Mouse (Mus musculus): ENCODE data around the gene Phb2. TPM values are rescaled to one million over a fixed set of nuclear protein-coding genes. Genes with fewer than 3 reads are reported as not detected.

The Phb2 gene
- total and polyA plus RNA-seq, 3 experiments, result 309 to 815 (median 706) TPM

DNA sequence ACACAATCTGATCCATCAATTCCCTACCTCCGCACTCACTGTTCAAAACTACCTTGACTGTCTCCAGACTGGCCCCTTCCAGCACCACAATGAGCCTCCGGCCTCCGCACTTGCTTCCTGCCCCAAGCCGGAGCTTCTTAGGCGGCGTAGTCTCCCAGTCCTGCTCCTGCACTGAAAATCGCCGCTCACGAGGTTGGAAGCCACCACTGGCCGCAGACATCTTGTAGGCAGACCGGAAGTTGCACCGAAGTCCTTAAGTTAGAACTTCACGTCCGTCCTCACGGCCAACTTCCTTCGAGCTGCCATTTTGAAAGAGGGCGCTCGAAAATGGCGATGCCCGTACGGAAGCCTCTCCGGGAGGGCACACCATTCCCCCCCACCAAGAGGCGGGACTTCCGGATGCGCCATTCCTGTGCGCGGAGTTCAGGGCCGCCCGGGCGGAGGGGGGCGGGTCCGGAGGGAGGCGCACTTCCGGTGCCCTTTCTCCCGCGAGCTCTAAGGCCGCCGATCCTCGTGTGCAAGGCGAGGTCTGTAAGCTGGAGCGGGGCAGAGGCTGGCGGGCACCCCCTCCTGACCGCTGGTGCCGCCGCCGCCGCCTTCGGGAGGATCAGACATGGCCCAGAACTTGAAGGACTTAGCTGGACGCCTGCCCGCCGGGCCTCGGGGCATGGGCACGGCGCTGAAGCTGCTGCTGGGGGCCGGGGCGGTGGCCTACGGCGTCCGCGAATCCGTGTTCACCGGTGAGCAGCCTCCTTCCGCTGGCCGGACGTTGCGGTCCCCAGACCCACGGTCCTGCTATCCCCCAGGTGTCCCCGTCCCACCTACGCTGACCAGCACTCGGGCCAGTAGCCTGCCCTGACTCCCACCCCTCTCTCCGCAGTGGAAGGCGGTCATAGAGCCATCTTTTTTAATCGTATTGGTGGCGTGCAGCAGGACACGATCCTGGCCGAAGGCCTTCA is at the start of gene Phb2, which contains the start of gene Emg1 (continued):
- TF ChIP-seq ELF1 (IDR thresholded peaks at IDR 0.05; ENCODE audit: low read depth, low read length) (peak; percentile 92), ETS1 (IDR thresholded peaks at IDR 0.05; ENCODE audit: low read depth, low read length) (peak; percentile 10; the same call in 1 of the 2 replicates), MEF2A (IDR thresholded peaks at IDR 0.05; ENCODE audit: extremely low read depth, insufficient replicate concordance, low read depth, low read length, poor library complexity, severe bottlenecking) (no peak), CHD2 (IDR thresholded peaks at IDR 0.05; ENCODE audit: low read length) (peak; percentile 36; the same call in 1 of the 2 replicates), SIN3A (IDR thresholded peaks at IDR 0.05; ENCODE audit: low read length) (peak; percentile 96)

DNA sequence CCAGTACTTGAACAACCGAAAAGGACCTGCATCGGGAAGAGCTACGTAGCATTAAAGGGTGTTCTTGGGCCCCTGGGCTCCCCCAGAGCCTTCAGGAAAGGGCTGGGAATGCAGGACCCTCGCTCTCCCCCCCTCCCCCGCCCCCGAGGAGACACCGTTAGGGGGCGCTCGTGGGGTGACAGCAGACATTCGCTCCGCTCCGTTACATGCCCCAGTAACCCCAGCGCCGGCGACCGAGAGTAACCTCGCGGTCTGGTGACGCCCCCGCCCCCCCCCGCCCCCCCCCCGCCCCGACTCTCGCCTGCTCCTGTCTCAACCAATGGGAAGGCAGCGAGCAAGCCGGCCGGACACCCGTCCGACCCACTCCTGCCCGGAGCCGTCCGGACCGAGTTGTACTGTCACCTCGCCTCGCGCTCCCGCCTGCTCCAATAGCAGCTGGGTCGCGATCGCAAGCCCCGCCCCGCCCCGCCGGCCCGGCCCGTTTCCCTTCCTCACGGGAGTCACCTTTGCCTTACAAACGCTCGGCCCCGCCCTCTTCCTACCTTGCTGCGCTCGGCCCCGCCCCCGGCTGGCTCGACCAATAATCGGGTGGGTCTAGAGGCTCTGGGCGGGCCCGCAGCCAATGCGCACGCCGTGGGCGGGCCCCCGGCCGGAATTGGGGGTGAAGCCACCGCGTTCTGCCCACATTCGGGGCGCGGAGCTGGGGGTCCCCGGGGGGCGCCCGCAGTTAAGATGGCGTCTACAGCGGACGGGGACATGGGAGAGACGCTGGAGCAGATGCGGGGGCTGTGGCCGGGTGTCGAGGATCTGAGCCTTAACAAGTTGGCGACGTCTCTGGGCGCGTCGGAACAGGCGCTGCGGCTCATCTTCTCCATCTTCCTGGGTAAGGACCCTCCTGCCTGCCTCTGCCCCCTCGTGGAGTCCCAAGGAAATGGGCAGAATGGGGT is 49.4 kb upstream of the Phb2 start, which contains the start of gene Lpcat3:
Gene Lpcat3 (plus strand): TSS at position 551 of the 947 bp plus-strand sequence.
- Histone ChIP-seq H3K79me2 (ENCODE audit: control insufficient read depth, insufficient read depth, low read length, poor library complexity) (peaks cover 44% of the 10 kb centered on the region), H3K4me1 (ENCODE audit: control insufficient read depth in 1 of 2, insufficient read depth in 2 of 2, low read length in 2 of 2) (peaks cover 9 to 22% of the 10 kb centered on the region in 2 experiments), H3K9ac (ENCODE audit: control insufficient read depth, low read depth, low read length, poor library complexity, severe bottlenecking) (peak within 1 kb of the TSS; percentile 97), H3K27me3 (ENCODE audit: control insufficient read depth in 1 of 2, insufficient read depth in 2 of 2, low read length in 2 of 2) (no peaks in the 10 kb centered on the region), H3K9me3 (replicated peaks; ENCODE audit: insufficient read depth, low read length) (no peaks in the 10 kb centered on the region), H3K36me3 (ENCODE audit: control insufficient read depth in 1 of 2, insufficient read depth in 2 of 2, low read length in 2 of 2) (peaks cover 1 to 31% of the 10 kb centered on the region in 2 experiments; a peak in 2 of 4 replicates), H3K27ac (ENCODE audit: control insufficient read depth, low read depth, low read length) (peak within 1 kb of the TSS; percentile 90), H3K4me3 (ENCODE audit: control insufficient read depth in 1 of 2, insufficient read depth in 1 of 2, low read depth in 2 of 2, low read length in 2 of 2) (peak within 1 kb of the TSS; percentile 99)
- peak; percentile 100 for DNase-seq (ENCODE audit: low read depth, low spot score)
- TF ChIP-seq SIN3A (IDR thresholded peaks at IDR 0.05; ENCODE audit: low read length) (no peak; the same call in none of the 2 replicates), ELF1 (IDR thresholded peaks at IDR 0.05; ENCODE audit: low read depth, low read length) (peak; percentile 71), CHD1 (IDR thresholded peaks at IDR 0.05; ENCODE audit: low read depth, low read length) (no peak), ZNF384 (IDR thresholded peaks at IDR 0.05; ENCODE audit: low read depth, low read length) (no peak), POLR2AphosphoS5 (IDR thresholded peaks at IDR 0.05; ENCODE audit: borderline replicate concordance, low read depth, low read length) (no peak), GABPA (IDR thresholded peaks at IDR 0.05; ENCODE audit: low read depth, low read length) (no peak), HCFC1 (IDR thresholded peaks at IDR 0.05; ENCODE audit: low read depth, low read length) (peak; percentile 81), TCF12 (IDR thresholded peaks at IDR 0.05; ENCODE audit: low read depth, low read length) (peak; percentile 48; the same call in 1 of the 2 replicates), BHLHE40 (IDR thresholded peaks at IDR 0.05; ENCODE audit: borderline replicate concordance, low read depth, low read length) (no peak), GATA1 (IDR thresholded peaks at IDR 0.05; ENCODE audit: low read depth, low read length) (no peak), CHD2 (IDR thresholded peaks at IDR 0.05; ENCODE audit: low read length) (no peak), POLR2A (IDR thresholded peaks at IDR 0.05; ENCODE audit: control insufficient read depth in 1 of 2, insufficient read depth in 1 of 2, low read depth in 1 of 2, low read length in 2 of 2, poor library complexity in 1 of 2) (peak; percentile 68 to 78; a peak in 3 of 4 replicates), MEF2A (IDR thresholded peaks at IDR 0.05; ENCODE audit: extremely low read depth, insufficient replicate concordance, low read depth, low read length, poor library complexity, severe bottlenecking) (no peak), MYC (IDR thresholded peaks at IDR 0.05; ENCODE audit: low read depth, low read length) (peak; percentile 36; the same call in 1 of the 2 replicates), EP300 (IDR thresholded peaks at IDR 0.05; ENCODE audit: low read depth in 1 of 2, low read length in 2 of 2) (peak in 1 of 2 experiments; percentile 52; a peak in 2 of 4 replicates), MAZ (IDR thresholded peaks at IDR 0.05; ENCODE audit: low read depth, low read length) (peak; percentile 95), SMC3 (IDR thresholded peaks at IDR 0.05; ENCODE audit: low read depth, low read length) (peak; percentile 40), RCOR1 (IDR thresholded peaks at IDR 0.05; ENCODE audit: low read depth, low read length) (no peak), USF2 (IDR thresholded peaks at IDR 0.05; ENCODE audit: borderline replicate concordance in 1 of 2, insufficient read depth in 1 of 2, low read depth in 1 of 2, low read length in 2 of 2) (no peak), MAFK (IDR thresholded peaks at IDR 0.05; ENCODE audit: borderline replicate concordance, low read depth, low read length) (no peak), ETS1 (IDR thresholded peaks at IDR 0.05; ENCODE audit: low read depth, low read length) (0 out of 2 replicates have a peak, but pooled peaks have one; percentile 30), JUND (IDR thresholded peaks at IDR 0.05; ENCODE audit: low read depth, low read length) (no peak), ZKSCAN1 (IDR thresholded peaks at IDR 0.05; ENCODE audit: low read depth, low read length) (no peak), NRF1 (IDR thresholded peaks at IDR 0.05; ENCODE audit: insufficient read depth, low read depth, low read length, poor library complexity, severe bottlenecking) (peak; percentile 36; the same call in 1 of the 2 replicates), MAX (IDR thresholded peaks at IDR 0.05; ENCODE audit: low read length) (no peak), ZMIZ1 (IDR thresholded peaks at IDR 0.05; ENCODE audit: low read depth, low read length) (peak; percentile 68), E2F4 (IDR thresholded peaks at IDR 0.05; ENCODE audit: borderline replicate concordance, low read depth, low read length) (no peak)
